Mouse (Mus musculus) bone marrow macrophage, adult 2 months (primary cell): ENCODE measurements around the gene Pld3.

ENCODE experiments used
- CTCF ChIP-seq: IDR thresholded peaks from 2 replicates; pipeline ENCODE4 v1.5.1; 2012; ENCODE audit warnings: low read depth, mild to moderate bottlenecking, low read length, moderate library complexity
- POLR2A ChIP-seq: IDR thresholded peaks from 2 replicates; pipeline ENCODE4 v1.6.1; 2012; ENCODE audit warnings: mild to moderate bottlenecking, low read depth, low read length, borderline replicate concordance

DNA sequence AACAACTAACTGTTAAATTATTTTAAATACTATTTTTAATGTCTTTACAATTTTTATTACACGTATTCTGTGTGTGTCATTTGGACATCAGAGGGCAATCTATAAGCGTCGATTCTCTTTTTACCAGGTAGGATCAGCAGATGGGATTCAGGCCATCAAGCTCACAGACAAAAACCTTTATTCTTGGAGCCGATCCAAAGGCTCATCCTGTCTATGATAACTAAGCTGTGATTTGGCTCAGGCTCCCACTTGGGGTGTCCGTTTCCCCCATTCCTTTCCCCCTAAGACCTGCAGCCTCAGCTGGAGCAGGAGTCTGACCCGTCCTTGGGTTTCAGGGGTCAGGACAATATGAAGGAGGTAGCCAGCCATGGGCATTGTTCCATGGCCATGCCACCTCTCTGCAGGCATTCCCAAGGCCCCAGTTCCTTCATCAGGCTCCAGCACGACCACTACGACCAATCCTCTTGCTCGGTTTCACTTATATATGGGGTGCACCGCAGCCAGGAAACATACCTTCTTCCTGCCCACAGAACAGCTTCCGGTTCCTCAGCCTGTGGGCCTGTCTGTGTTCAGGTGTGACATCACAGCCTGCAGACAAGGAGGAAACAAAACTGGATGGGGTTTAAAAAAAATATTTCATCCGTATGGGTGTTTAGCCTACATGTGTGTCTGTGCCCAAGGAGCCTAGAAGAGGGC is 8.2 kb downstream of the Pld3 start:
- TF ChIP-seq POLR2A (no peak), CTCF (no peak)
